Mouse (Mus musculus): ENCODE measurements at regions not wholly inside any gene's neighbourhood (a gene's known extent, or its start where the extent isn't known, plus 50 kb on each side); places are given as distances from the start of the nearest gene placed in this dataset.
A peak's percentile ranks its signal among the peaks of the same experiment; 100 is the strongest.

DNA sequence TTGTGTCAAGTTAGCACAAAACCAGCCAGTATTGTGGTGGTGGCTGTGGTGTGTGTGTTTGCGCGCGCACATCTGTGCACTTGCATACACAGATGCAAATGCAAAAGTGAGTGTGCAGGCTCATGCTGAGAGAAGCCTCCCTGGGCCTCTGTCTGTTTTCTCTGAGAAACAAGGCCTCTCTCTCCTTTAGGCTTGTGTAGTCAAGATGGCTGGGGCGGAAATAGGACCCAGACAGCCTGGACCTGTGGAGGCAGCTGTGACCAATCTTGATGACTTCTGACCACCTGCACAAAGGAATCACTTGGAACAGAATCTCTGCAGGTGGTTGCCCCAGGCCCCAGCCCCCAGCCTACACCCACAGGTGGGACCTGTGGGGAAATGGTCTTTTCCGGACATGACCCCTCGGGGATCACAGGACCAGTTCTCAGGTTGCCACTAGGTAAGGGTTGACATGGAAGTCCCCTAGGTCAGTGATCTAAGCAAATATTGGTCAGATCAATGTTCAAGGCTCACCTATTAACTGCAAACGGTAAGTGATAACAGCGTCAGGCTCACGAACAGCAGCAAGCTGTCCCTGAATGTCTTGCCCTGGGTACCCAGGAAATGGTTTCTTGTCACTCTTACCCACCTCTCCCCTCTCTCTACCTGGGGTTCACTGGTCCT, 93.8 kb upstream of the Mgme1 start:
- Histone ChIP-seq H3K4me1 (peaks cover 20% of the 10 kb centered on the region), H3K9me3 (no peaks in the 10 kb centered on the region), H3K27ac (replicated peaks) (no peak overlapping the region), H3K4me3 (no peak overlapping the region), H3K36me3 (replicated peaks) (no peaks in the 10 kb centered on the region), H3K27me3 (replicated peaks; ENCODE audit: low read depth, poor library complexity, severe bottlenecking) (0 out of 2 replicates have a peak, but pooled peaks cover 3% of the 10 kb centered on the region)
- no peak for DNase-seq (ENCODE audit: low spot score)
- WGBS, result 94% methylated on average over 9 of the region's 9 CpGs

DNA sequence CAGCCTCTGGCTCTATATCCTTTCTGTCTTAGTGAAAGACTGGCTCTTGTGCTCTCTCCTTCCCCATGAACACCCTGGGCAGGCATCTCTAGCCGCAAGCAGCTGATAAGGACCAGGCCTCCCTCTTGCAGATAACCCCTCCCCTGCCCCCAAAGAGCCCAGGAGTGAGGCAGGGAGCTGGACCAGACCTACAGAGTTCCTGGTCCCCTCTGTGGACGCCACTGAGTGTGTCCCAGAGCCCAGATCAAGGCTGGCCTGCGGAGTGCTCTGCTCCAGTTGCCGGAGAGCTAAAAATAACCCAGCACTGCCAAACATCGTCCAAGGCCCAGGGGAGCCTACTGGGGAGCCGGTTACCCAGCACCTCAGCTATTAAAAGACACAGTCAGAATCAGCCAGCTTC, 93.2 kb upstream of the Mgme1 start:
- no peaks in the 10 kb centered on the region for H3K9me3 ChIP-seq
- no peaks in the 10 kb centered on the region for H3K36me3 ChIP-seq (replicated peaks)
- no peak for DNase-seq (ENCODE audit: low spot score)
- 0 out of 2 replicates have a peak, but pooled peaks cover 3% of the 10 kb centered on the region for H3K27me3 ChIP-seq (replicated peaks; ENCODE audit: low read depth, poor library complexity, severe bottlenecking)
- H3K4me1 ChIP-seq, result peaks cover 17% of the 10 kb centered on the region
- 40% methylated on average over 6 of the region's 6 CpGs for WGBS
- no peak overlapping the region for H3K4me3 ChIP-seq
- no peak overlapping the region for H3K27ac ChIP-seq (replicated peaks)

GRCm38 (mm10) chr2:144177920-144178319, 92.5 kb upstream of the Mgme1 start:
- WGBS, result 73% methylated on average over 6 of the region's 6 CpGs
- Histone ChIP-seq H3K4me3 (no peak overlapping the region), H3K27me3 (replicated peaks; ENCODE audit: low read depth, poor library complexity, severe bottlenecking) (0 out of 2 replicates have a peak, but pooled peaks cover 3% of the 10 kb centered on the region), H3K9me3 (no peaks in the 10 kb centered on the region), H3K27ac (replicated peaks) (no peak overlapping the region), H3K4me1 (peaks cover 11% of the 10 kb centered on the region; the same call in 1 of the 2 replicates), H3K36me3 (replicated peaks) (no peaks in the 10 kb centered on the region)
- no peak for DNase-seq (ENCODE audit: low spot score)

DNA sequence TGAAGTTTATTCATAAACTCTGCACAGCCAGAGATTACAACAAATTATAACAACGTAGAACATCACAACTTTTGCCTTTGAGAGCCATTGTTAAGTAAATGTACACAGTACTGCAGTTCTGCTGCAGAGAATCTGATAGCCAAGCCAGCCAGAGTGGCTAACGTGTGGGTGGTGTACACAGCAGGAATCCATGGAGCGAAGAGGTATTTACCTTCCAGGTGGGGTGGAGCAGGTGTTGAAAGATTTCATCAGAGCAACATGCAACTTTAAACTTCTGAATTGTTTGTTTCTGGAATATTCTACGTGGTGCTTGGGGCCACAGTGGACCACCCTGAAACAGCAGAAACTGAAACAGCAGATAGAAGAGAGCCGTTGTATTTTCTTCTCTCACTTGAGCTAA, 88.4 kb upstream of the Mgme1 start:
- Histone ChIP-seq H3K36me3 (replicated peaks) (no peaks in the 10 kb centered on the region), H3K27me3 (replicated peaks; ENCODE audit: low read depth, poor library complexity, severe bottlenecking) (peaks cover 2% of the 10 kb centered on the region; the same call in 1 of the 2 replicates), H3K27ac (replicated peaks) (no peak overlapping the region), H3K4me1 (peaks cover 8% of the 10 kb centered on the region; the same call in 1 of the 2 replicates), H3K4me3 (no peak overlapping the region), H3K9me3 (no peaks in the 10 kb centered on the region)
- 81% methylated on average over 5 of the region's 5 CpGs for WGBS
- DNase-seq (ENCODE audit: low spot score), result no peak

DNA sequence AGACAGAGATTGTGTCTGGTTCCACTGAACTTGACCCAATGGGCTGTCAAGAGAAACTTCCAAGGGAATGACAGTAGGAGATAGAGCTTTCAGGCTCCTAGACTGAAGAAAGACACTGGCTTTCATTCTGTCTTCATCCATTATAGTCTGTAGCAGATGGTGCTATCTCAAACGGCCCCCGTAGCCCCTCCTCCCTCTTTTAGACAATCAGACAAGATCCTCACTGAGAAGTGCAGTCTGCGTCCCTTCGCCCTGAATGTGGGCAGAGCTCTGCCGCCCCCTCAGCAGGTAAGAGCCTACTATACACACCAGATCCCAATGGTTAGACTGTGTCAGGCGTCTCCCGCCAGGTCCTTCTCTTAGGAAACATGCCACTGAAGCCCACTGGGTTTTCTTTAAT, 87.9 kb upstream of the Mgme1 start:
- Histone ChIP-seq H3K4me1 (peaks cover 4% of the 10 kb centered on the region), H3K4me3 (no peak overlapping the region), H3K36me3 (replicated peaks) (no peaks in the 10 kb centered on the region), H3K27ac (replicated peaks) (no peak overlapping the region), H3K9me3 (no peaks in the 10 kb centered on the region), H3K27me3 (replicated peaks; ENCODE audit: low read depth, poor library complexity, severe bottlenecking) (no peaks in the 10 kb centered on the region; the same call in 1 of the 2 replicates)
- DNase-seq (ENCODE audit: low spot score), result no peak
- WGBS, result 81% methylated on average over 7 of the region's 7 CpGs

GRCm38 (mm10) chr2:144183371-144183944, 87.0 kb upstream of the Mgme1 start:
- Histone ChIP-seq H3K27me3 (replicated peaks; ENCODE audit: low read depth, poor library complexity, severe bottlenecking) (no peaks in the 10 kb centered on the region; the same call in 1 of the 2 replicates), H3K9me3 (no peaks in the 10 kb centered on the region), H3K4me1 (peaks cover 10% of the 10 kb centered on the region), H3K27ac (replicated peaks) (no peak overlapping the region), H3K4me3 (no peak overlapping the region), H3K36me3 (replicated peaks) (no peaks in the 10 kb centered on the region)
- 87% methylated on average over 5 of the region's 5 CpGs for WGBS
- no peak for DNase-seq (ENCODE audit: low spot score)

DNA sequence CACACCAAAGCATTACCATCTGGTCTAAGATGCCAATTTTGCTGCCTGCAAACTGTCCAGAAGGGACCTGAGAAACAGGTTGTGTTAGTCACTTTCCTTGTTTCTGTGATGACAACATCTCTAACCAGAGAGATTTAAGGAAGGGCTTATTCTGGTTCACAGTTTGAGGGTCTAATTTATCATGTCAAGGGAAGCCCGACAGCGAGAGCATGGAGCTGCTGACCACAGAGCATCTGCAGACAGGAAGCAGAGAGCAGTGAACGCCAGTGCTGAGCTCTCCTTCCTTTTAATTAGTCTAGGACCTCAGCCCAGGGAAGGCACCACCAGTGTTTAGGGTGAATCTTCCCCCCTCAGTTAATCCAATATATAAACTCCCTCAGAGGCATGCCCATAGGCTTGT, 85.3 kb upstream of the Mgme1 start:
- peaks cover 25% of the 10 kb centered on the region for H3K4me1 ChIP-seq
- no peak for DNase-seq (ENCODE audit: low spot score)
- H3K9me3 ChIP-seq, result no peaks in the 10 kb centered on the region
- no peaks in the 10 kb centered on the region for H3K36me3 ChIP-seq (replicated peaks)
- H3K27ac ChIP-seq (replicated peaks), result no peak overlapping the region
- no peak overlapping the region for H3K4me3 ChIP-seq
- peaks cover 8% of the 10 kb centered on the region; the same call in 1 of the 2 replicates for H3K27me3 ChIP-seq (replicated peaks; ENCODE audit: low read depth, poor library complexity, severe bottlenecking)
- 85% methylated on average over 3 of the region's 3 CpGs for WGBS

GRCm38 (mm10) chr2:144186426-144186825, 84.0 kb upstream of the Mgme1 start:
- H3K36me3 ChIP-seq (replicated peaks), result no peaks in the 10 kb centered on the region
- H3K27ac ChIP-seq (replicated peaks), result no peak overlapping the region
- H3K4me3 ChIP-seq, result no peak overlapping the region
- DNase-seq (ENCODE audit: low spot score), result no peak
- H3K4me1 ChIP-seq, result peaks cover 33% of the 10 kb centered on the region
- 88% methylated on average over 3 of the region's 3 CpGs for WGBS
- H3K27me3 ChIP-seq (replicated peaks; ENCODE audit: low read depth, poor library complexity, severe bottlenecking), result peaks cover 10% of the 10 kb centered on the region; the same call in 1 of the 2 replicates
- H3K9me3 ChIP-seq, result no peaks in the 10 kb centered on the region

DNA sequence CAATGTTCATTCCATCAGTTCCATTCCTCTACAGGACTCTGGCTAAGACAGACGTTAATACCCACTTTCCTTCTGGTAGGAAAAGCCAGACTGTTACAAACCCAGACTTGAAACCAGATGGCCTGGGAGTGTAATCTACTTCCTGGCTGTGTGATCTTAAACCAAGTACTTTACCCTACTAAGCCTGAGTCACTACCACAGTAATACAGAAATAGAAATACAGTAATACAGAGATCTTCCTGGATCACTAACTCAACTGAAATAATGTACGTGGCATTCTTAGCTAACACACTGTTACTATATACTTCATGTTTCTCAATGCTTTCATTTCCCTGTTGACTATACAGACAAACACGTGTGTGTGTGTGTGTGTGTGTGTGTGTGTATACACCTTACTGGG, 82.4 kb upstream of the Mgme1 start:
- no peaks in the 10 kb centered on the region for H3K36me3 ChIP-seq (replicated peaks)
- 0 out of 2 replicates have a peak overlapping the region, but pooled peaks have one; percentile 61 for H3K27ac ChIP-seq (replicated peaks)
- H3K9me3 ChIP-seq, result no peaks in the 10 kb centered on the region
- H3K27me3 ChIP-seq (replicated peaks; ENCODE audit: low read depth, poor library complexity, severe bottlenecking), result peaks cover 10% of the 10 kb centered on the region; the same call in 1 of the 2 replicates
- WGBS, result 57% methylated on average over 3 of the region's 3 CpGs
- peaks cover 45% of the 10 kb centered on the region for H3K4me1 ChIP-seq
- H3K4me3 ChIP-seq, result no peak overlapping the region
- no peak for DNase-seq (ENCODE audit: low spot score)

- peak; percentile 38 for DNase-seq (ENCODE audit: low spot score)
- Histone ChIP-seq H3K4me1 (peaks cover 45% of the 10 kb centered on the region), H3K27me3 (replicated peaks; ENCODE audit: low read depth, poor library complexity, severe bottlenecking) (peaks cover 10% of the 10 kb centered on the region; the same call in 1 of the 2 replicates), H3K36me3 (replicated peaks) (no peaks in the 10 kb centered on the region), H3K9me3 (no peaks in the 10 kb centered on the region), H3K27ac (replicated peaks) (peak overlapping the region; percentile 61), H3K4me3 (no peak overlapping the region)
- WGBS, result 15% methylated on average over 4 of the region's 4 CpGs
These were observed 82.0 kb upstream of the Mgme1 start for GRCm38 (mm10) chr2:144188485-144188884.

DNA sequence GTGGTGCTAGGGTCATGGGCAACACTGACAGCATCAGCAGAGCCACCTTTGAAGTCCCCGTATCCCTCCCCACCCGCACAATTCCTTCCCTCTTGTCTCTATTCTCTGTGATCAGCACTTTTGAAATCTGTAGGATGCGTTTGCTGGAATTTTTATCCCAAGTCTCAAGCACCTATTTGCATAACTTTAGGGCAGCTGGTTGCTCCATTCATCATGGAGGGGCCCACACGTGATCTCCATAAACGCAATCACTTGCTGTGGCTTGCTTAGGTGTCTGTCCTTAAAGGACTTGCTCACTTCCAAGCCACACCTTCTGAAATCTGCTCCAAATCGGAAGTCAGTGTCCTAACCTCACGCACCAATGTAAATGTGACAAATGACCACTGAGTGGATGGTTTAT, 80.7 kb upstream of the Mgme1 start:
- H3K27ac ChIP-seq (replicated peaks), result no peak overlapping the region
- WGBS, result 83% methylated on average over 7 of the region's 7 CpGs
- H3K9me3 ChIP-seq, result no peaks in the 10 kb centered on the region
- no peaks in the 10 kb centered on the region for H3K36me3 ChIP-seq (replicated peaks)
- H3K4me1 ChIP-seq, result peaks cover 50% of the 10 kb centered on the region
- no peak overlapping the region for H3K4me3 ChIP-seq
- no peak for DNase-seq (ENCODE audit: low spot score)
- peaks cover 10% of the 10 kb centered on the region; the same call in 1 of the 2 replicates for H3K27me3 ChIP-seq (replicated peaks; ENCODE audit: low read depth, poor library complexity, severe bottlenecking)

DNA sequence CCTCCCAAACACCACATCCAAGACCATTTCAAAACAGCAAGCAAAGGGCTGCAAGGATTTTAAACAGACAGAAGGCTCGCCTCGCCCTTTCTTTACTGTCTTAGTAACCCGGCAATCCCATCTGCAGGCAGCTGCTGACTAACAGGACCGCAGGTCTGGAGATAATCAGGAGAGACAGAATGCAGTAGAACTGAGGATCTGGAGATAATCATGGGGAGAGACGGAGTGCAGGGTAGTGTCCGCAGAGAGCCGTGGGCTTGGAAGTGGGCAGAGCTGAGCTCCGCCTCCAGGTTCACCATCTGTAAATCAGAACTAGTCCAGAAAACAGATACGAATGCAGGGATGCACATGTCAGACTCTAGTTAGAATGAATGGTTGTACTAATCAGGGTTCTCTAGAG, 79.4 kb upstream of the Mgme1 start:
- peaks cover 50% of the 10 kb centered on the region for H3K4me1 ChIP-seq
- no peak overlapping the region for H3K27ac ChIP-seq (replicated peaks)
- 65% methylated on average over 9 of the region's 9 CpGs for WGBS
- H3K27me3 ChIP-seq (replicated peaks; ENCODE audit: low read depth, poor library complexity, severe bottlenecking), result peaks cover 13% of the 10 kb centered on the region; the same call in 1 of the 2 replicates
- H3K36me3 ChIP-seq (replicated peaks), result no peaks in the 10 kb centered on the region
- no peaks in the 10 kb centered on the region for H3K9me3 ChIP-seq
- no peak overlapping the region for H3K4me3 ChIP-seq
- peak; percentile 37 for DNase-seq (ENCODE audit: low spot score)

DNA sequence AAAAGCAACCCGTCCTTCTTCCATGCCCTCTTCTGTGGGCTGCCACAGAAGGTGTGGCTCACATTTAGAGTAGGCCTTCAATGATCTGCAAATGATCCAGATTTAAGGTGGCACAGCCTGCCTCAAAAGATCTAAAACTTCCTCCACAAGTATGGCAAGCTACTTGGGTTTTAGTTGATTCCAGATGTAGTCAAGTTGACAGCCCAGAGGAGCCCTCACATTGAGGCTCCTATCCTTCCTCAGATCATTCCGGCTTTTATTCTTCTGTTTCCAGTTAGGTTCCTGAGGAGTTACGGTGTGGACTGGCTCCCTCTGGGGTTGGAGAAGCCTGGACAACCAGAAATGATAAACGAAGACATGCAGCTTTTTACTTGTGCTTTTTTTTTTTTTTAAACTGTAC, 78.8 kb upstream of the Mgme1 start:
- H3K27me3 ChIP-seq (replicated peaks; ENCODE audit: low read depth, poor library complexity, severe bottlenecking), result peaks cover 18% of the 10 kb centered on the region; the same call in 1 of the 2 replicates
- H3K27ac ChIP-seq (replicated peaks), result peak overlapping the region; percentile 67; the same call in 1 of the 2 replicates
- H3K9me3 ChIP-seq, result no peaks in the 10 kb centered on the region
- peaks cover 50% of the 10 kb centered on the region for H3K4me1 ChIP-seq
- no peak overlapping the region for H3K4me3 ChIP-seq
- no peak for DNase-seq (ENCODE audit: low spot score)
- WGBS, result 53% methylated on average over 4 of the region's 4 CpGs
- no peaks in the 10 kb centered on the region for H3K36me3 ChIP-seq (replicated peaks)
